In genomic region chr6:116682317-116682716, GRCm38 (mm10) we compare ENCODE assay signal across 11 mouse cellular contexts. TPM values are rescaled to one million over a fixed set of nuclear protein-coding genes. Genes with fewer than 3 reads are reported as not detected.
DNase-seq lines count a peak whose midpoint lies in the region; ATAC-seq and TF ChIP-seq lines count a peak whose summit lies in the region.
"Had no signal": no experiment of that assay in that cellular context is flagged by ENCODE, and none has a peak within 500 bp of the region (broad histone marks: within the 10 kb centered on the region; RNA-seq: fewer than 3 reads in every experiment).

No protein-coding gene starts in this region.

- H3K4me1 ChIP-seq in lung, embryonic 14.5 days (ENCODE audit: insufficient read depth) = no peaks in the 10 kb centered on the region
- H3K4me1 ChIP-seq: stomach, embryonic 15.5 days had no signal

- ATAC-seq in lung, embryonic 14.5 days (ENCODE audit: insufficient read depth) = no peak

- no peaks in the 10 kb centered on the region for H3K27me3 ChIP-seq in lung, embryonic 14.5 days (ENCODE audit: insufficient read depth, low read length)
- H3K27me3 ChIP-seq: heart, embryonic 15.5 days; stomach, embryonic 15.5 days had no signal

- TF ChIP-seq CTCF in gastrocnemius, adult 2 months (IDR thresholded peaks at IDR 0.05) = no peak
- TF ChIP-seq CTCF in lung, embryonic 14.5 days (IDR thresholded peaks at IDR 0.05; ENCODE audit: low read depth) = no peak
- no peak for TF ChIP-seq CTCF in left cerebral cortex, adult 2 months (IDR thresholded peaks at IDR 0.05)

- no peak overlapping the region for H3K9ac ChIP-seq in lung, embryonic 14.5 days
- H3K9ac ChIP-seq: heart, embryonic 15.5 days; stomach, embryonic 15.5 days had no signal

- no peak overlapping the region for H3K4me2 ChIP-seq in lung, embryonic 14.5 days
- H3K4me2 ChIP-seq: heart, embryonic 15.5 days; stomach, embryonic 15.5 days had no signal

- DNase-seq in gastrocnemius, adult 2 months = peak; percentile 59
- no peak for DNase-seq in gastrocnemius, postnatal 10 days
- DNase-seq in thymus, postnatal 14 days = peak; percentile 28
- DNase-seq in thymus, postnatal 0 days (ENCODE audit: low spot score) = no peak
- DNase-seq in lung, embryonic 14.5 days = peak; percentile 55
- DNase-seq in thymus, postnatal 4 days = peak; percentile 39
- no peak for DNase-seq in layer of hippocampus, postnatal 36 days
- DNase-seq in left cerebral cortex, adult 2 months (ENCODE audit: extremely low spot score in 1 of 2, low spot score in 2 of 2) = no peak
- DNase-seq: cerebellum, postnatal 25 days had no signal

- H3K36me3 ChIP-seq in lung, embryonic 14.5 days (ENCODE audit: insufficient read depth) = no peaks in the 10 kb centered on the region
- H3K36me3 ChIP-seq: heart, embryonic 15.5 days; stomach, embryonic 15.5 days had no signal

- H3K4me3 ChIP-seq in gastrocnemius, adult 2 months = no peak overlapping the region
- no peak overlapping the region for H3K4me3 ChIP-seq in lung, embryonic 14.5 days (ENCODE audit: low read depth, low read length)
- no peak overlapping the region for H3K4me3 ChIP-seq in left cerebral cortex, adult 2 months
- H3K4me3 ChIP-seq: heart, embryonic 15.5 days; stomach, embryonic 15.5 days had no signal

- 19% methylated on average over 6 of the region's 6 CpGs for WGBS in lung, embryonic 14.5 days

- H3K9me3 ChIP-seq in lung, embryonic 14.5 days (ENCODE audit: low read depth, low read length) = no peaks in the 10 kb centered on the region
- H3K9me3 ChIP-seq: heart, embryonic 15.5 days; stomach, embryonic 15.5 days had no signal

- no peak overlapping the region for H3K27ac ChIP-seq in gastrocnemius, adult 2 months
- no peak overlapping the region for H3K27ac ChIP-seq in lung, embryonic 14.5 days (ENCODE audit: low read depth)
- H3K27ac ChIP-seq in left cerebral cortex, adult 2 months = no peak overlapping the region
- H3K27ac ChIP-seq: heart, embryonic 15.5 days; stomach, embryonic 15.5 days had no signal

- intact Hi-C loops in gastrocnemius, adult 2 months (cut with DNase I) = no loop called here
- intact Hi-C loops in left cerebral cortex, adult 2 months (cut with DNase I) = no loop called here

RNA-seq across cellular contexts. Expression of gene Rassf4, which starts 8.6 kb away (rescaled TPM):
- 1 to 10 TPM; 1.7 to 2.3 TPM for total RNA-seq in gastrocnemius, adult 2 months (2021)
- 10 to 100 TPM in 1 of 2 experiments, 1 to 10 TPM in 1; 8.0 to 10.5 TPM for total RNA-seq in gastrocnemius, postnatal 10 days (2021)
- 6.6 and 7.1 TPM in 2 replicates for polyA plus RNA-seq in thymus, postnatal 0 days (2015; fragmentation: Nextera tagmentation; extraction: Ambion mirVana)
- polyA plus RNA-seq in lung, embryonic 14.5 days (2014; fragmentation: Nextera tagmentation; extraction: Ambion mirVana) = 5.1 and 5.6 TPM in 2 replicates
- 1 to 10 TPM; 2.6 to 2.7 TPM for total RNA-seq in layer of hippocampus, postnatal 36 days (2021)
- 1 to 10 TPM; 4.5 to 6.0 TPM for total RNA-seq in left cerebral cortex, adult 2 months (2021)

RNA-seq across cellular contexts. Expression of gene Depp1, which starts 31.9 kb away (rescaled TPM):
- 10 to 100 TPM in 1 of 2 experiments, 1 to 10 TPM in 1; 6.2 to 24.0 TPM for total RNA-seq in gastrocnemius, adult 2 months (2021)
- total RNA-seq in gastrocnemius, postnatal 10 days (2021) = 10 to 100 TPM in 1 of 2 experiments, 1 to 10 TPM in 1; 6.2 to 28.1 TPM
- 10.3 and 10.5 TPM in 2 replicates for polyA plus RNA-seq in thymus, postnatal 0 days (2015; fragmentation: Nextera tagmentation; extraction: Ambion mirVana)
- polyA plus RNA-seq in lung, embryonic 14.5 days (2014; fragmentation: Nextera tagmentation; extraction: Ambion mirVana) = 23.5 and 24.0 TPM in 2 replicates
- total RNA-seq in layer of hippocampus, postnatal 36 days (2021) = 1 to 10 TPM; 2.4 to 2.5 TPM
- total RNA-seq in left cerebral cortex, adult 2 months (2021) = 1 to 10 TPM; 1.8 to 2.0 TPM

RNA-seq across cellular contexts. Expression of gene Tmem72, which starts 34.4 kb away (rescaled TPM):
- total RNA-seq in gastrocnemius, adult 2 months (2021) = under 1 TPM; 0.03 TPM
- total RNA-seq in gastrocnemius, postnatal 10 days (2021) = under 1 TPM; 0.16 to 0.23 TPM
- polyA plus RNA-seq in thymus, postnatal 0 days (2015; fragmentation: Nextera tagmentation; extraction: Ambion mirVana) = 0.04 TPM in 2 replicates
- polyA plus RNA-seq in lung, embryonic 14.5 days (2014; fragmentation: Nextera tagmentation; extraction: Ambion mirVana) = 0.05 and 0.07 TPM in 2 replicates
- total RNA-seq in layer of hippocampus, postnatal 36 days (2021) = under 1 TPM; 0.22 to 0.81 TPM
- total RNA-seq in left cerebral cortex, adult 2 months (2021) = under 1 TPM; 0.29 to 0.58 TPM

RNA-seq across cellular contexts. Expression of gene Zfp422, which starts 53.5 kb away (rescaled TPM):
- total RNA-seq in gastrocnemius, adult 2 months (2021) = 1 to 10 TPM; 7.7 to 7.9 TPM
- 10 to 100 TPM; 19.5 to 19.8 TPM for total RNA-seq in gastrocnemius, postnatal 10 days (2021)
- polyA plus RNA-seq in thymus, postnatal 0 days (2015; fragmentation: Nextera tagmentation; extraction: Ambion mirVana) = 160 and 169 TPM in 2 replicates
- 181 and 186 TPM in 2 replicates for polyA plus RNA-seq in lung, embryonic 14.5 days (2014; fragmentation: Nextera tagmentation; extraction: Ambion mirVana)
- 10 to 100 TPM; 22.0 to 23.0 TPM for total RNA-seq in layer of hippocampus, postnatal 36 days (2021)
- total RNA-seq in left cerebral cortex, adult 2 months (2021) = 10 to 100 TPM; 21.9 to 24.1 TPM

Comparison
In these comparisons a context has a peak if more than half of its experiments do, and no peak if none do; other contexts are left out.
1. DNase-seq: peak in gastrocnemius, adult 2 months (single experiment), thymus, postnatal 14 days (single experiment), lung, embryonic 14.5 days (single experiment) and thymus, postnatal 4 days (single experiment); none in gastrocnemius, postnatal 10 days (single experiment), thymus, postnatal 0 days (single experiment), layer of hippocampus, postnatal 36 days (0 of 2) and left cerebral cortex, adult 2 months (0 of 2).